Mouse (Mus musculus) spleen, postnatal 36 days (tissue): ENCODE measurements around the gene Recql.

Experiments used
- DNase-seq, 2 experiments: peaks; one replicate each; pipeline ENCODE4 v3.0.0; 2022; ENCODE audit warnings: low spot score in 2 of 2, mixed read lengths in 1 of 2

The Recql gene

DNA sequence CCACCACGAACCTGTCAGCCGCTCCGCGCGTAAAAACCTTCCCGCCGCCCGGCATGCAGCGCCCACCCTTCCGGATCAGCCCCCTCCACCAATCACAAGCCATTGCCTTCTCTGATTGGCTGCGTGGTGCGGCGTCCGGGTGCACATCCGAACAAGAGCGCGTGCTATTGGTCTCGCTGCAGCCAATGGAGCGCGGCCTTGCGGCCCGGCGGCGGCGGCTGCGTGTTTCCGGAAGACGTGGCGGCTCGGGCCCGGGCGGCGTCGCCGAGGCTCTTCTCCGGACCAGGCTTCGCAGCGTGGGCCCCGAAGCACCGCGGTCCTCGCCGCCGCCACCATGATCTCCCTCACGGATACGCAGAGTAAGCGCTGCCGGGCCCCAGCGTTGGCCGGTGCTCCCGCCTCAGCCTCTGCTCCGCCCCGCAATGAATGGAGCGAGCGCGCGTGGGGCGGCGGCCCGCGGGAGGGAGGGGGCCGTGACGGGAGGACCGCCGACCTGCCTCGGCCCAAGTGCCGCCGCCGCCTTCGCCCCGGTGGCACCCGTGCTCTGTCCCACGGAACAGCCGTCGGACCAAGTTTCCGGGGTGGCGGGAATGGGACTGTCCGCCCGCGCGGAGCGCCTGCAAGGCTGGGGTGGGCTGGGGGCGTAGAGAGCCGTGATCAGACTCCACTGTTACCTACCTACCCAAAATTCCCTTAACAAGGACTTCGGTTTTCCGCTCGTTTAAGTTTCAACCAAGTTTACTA is at the start of gene Recql, which contains the start of gene Golt1b:
Gene Recql (minus strand): TSS at position 77 of the 744 bp plus-strand sequence.
Gene Golt1b (plus strand): TSS at position 211 of the 744 bp plus-strand sequence.
- DNase-seq: peak; percentile 95 to 97

DNA sequence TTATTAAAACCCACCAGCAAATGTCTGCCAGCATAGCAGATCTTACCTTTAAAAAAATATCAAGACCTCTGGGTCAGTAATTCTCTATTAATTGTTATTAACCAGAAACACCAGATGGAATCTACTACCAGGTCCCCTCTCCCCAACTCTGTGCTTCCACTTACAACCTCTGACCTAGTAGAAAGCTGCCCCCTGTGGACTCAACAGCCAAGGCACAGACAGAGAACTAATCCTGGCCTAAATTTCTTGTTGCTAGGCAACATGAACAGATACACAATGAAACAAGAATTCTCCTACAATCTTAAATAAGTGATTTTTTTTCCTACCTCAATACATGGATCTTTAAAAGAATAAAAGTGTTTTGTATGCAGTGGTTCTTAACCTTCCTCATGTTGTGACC is 42.2 kb upstream of the Recql start:
- no peak for DNase-seq

DNA sequence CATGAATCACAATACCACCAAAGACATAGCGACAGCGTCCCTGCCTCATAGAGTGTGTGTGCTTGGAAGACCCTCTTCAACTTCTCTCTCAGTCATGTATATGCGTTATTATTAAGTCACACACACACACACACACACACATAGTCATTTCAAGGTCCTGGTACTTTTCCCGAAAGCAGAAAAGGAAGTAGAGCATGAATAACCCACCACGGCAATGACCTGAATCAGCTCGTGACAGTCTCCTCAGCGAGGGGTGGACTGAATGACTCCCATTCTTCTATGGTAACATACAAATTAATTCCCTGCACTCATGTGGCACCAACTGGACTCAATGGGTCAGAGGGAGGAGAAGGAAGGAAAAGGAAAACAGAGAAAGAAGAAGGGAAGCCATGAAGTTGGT is 38.1 kb upstream of the Recql start:
- DNase-seq: no peak

DNA sequence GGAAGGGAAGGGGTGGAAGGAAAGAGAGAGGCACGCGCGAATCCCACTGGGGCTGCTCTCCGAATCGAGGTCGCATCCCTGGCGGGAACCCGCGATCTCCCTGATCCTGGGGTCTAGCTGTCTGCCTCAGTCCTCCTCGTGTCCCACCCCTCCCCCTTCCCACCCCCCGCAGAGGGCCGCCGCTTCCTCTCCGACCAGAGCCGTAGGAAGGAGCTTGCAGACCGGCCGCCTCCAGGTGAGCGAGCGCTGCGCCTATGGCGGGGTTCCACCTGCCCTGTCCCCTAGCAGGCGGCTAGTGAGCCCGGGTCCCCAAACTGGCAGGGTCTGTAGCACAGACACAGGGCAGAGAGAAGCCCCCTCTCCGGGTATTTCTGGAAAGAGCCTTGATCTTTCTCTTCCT is 27.7 kb upstream of the Recql start:
- no peak for DNase-seq

DNA sequence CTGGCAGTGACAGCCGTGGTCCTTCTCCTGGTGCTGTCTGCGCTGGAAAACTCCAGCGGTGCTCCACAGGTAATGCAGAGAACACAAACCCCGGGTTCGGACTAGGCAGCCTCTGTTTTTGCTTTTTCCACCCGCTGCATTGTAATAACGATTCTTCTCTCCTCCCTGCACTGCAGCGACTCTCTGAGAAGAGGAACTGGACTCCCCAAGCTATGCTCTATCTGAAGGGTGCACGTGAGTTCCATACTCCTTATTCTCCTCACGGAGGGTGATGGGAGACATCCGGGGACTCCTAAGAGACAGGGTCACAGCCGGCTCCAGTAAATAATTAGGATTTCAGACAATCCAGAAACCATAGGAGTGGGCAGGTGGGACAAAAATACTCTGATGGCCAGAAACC is 27.0 kb upstream of the Recql start:
- DNase-seq: no peak

DNA sequence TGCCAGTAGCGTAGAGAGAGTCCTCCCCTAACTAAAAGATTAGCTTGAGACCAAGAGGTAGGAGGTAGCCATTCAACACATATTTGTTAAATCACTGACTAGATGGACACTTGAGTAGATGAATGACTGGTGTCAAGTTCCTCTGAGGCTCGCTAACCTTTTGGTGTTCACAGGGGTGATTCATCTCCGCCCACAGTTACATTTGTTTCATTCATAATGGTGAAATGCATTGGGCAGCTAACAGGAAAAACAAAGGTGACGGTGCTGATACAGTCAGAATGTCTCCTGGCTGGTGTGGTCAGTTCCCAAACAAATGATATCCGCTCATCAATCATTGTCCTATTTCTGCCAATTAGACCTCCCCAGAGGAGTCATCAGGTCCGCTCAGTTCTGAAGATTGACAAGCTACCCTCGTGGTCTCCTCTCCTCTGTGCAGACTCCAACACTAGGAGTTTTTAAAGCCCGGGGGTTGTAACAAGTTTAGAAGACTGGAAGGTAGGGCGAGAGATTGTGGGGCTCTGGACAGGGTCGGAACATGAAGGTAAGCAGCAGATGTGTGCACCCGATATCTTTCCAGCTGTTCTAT is 26.1 kb upstream of the Recql start, which contains the start of gene Spx:
Gene Spx (plus strand): TSS at position 536 of the 586 bp plus-strand sequence.
- DNase-seq: no peak

DNA sequence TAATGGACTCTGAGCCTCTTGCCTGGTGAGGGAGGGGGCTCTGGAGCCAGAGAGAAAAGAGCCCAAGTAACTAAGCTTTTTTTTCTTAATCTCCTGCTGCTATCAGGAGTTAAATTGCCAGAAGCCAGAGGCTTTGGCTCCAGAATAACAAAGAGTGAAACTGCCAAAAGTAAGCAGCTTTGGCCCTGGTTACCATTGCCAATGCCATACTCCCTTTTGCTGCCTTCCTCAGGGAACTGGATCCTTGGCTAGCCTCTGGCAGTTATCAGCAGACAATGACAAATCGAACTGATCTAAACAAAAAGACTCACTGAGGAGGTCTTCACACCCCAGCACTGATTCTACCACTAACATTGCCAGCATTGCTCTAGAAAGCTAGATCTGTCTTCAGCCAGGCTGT is 24.3 kb upstream of the Recql start:
- no peak for DNase-seq

DNA sequence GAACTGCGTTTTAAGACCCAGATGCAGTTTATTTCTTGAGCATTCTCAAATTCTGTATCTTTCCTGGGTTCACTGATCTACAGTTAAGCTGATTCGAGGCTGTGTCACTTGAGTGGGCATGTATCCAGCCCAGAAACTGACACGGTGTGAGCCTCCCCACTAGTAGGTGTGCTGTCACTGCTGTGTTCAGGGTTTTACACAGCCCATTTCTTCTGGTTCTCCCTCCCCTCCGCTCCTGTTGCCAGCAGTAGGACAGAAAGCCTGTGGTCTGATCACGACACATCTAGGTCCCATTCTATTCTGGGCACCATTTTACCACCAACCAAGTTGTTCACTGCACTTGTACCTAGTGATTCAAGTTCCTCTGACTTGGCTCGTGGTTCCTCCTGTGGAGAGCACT is 8.9 kb upstream of the Recql start:
- no peak for DNase-seq

DNA sequence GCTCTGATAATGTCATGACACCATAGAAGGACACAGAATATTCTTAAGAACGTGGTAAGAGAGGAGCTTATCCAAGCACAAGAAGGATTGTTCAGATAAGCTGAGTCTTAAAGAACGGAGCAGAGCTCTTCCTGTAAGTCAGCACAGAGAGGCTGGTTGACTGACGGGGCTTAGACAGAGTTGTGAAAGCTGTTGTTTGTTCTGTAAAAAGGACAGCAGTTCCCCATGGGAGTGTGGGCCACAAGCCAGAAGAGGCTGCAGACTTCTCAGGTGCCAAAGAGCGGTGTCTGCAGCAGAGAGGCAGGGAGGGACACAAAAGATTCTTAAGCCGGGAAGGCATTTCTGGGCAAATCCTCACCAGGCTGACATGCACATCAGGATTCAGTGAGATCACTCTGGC is 7.8 kb upstream of the Recql start:
- no peak for DNase-seq

DNA sequence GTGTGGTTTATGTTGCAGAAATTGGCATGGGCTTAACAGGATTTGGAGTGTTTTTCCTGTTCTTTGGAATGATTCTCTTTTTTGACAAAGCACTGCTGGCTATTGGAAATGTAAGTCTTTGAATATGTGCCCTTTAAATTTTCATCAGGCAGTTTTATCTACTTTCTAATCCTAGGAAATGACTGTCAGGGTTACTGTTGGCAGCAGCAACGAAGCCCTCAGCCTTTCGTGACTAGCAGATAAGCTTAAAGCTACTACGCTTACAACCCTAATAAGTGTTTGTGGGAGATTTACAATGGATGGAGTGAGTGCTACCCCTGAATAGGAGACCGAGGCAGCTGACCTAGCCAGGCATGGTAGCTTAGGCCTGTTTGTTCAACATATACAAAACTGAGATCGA is 5.4 kb upstream of the Recql start:
- DNase-seq: no peak

DNA sequence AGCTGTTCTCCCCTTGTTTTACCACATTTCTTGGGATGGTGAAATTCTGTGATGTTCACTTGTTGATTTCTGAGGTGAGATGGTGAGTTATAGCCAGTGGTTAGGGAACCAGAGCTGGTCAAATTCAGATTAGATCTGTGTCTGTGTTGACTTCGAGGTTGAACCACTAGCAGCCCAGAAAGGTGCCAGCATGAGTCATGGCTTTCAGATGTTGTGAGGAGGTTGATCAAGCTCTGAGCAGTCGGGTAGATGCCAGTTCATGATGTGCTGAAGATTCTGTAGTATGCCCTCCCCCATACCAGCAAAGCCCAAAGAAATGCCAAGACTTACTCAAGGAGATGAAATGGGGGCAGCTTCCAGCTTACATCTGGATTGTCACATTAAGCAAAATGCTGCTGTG is 2.2 kb upstream of the Recql start:
- DNase-seq: no peak

DNA sequence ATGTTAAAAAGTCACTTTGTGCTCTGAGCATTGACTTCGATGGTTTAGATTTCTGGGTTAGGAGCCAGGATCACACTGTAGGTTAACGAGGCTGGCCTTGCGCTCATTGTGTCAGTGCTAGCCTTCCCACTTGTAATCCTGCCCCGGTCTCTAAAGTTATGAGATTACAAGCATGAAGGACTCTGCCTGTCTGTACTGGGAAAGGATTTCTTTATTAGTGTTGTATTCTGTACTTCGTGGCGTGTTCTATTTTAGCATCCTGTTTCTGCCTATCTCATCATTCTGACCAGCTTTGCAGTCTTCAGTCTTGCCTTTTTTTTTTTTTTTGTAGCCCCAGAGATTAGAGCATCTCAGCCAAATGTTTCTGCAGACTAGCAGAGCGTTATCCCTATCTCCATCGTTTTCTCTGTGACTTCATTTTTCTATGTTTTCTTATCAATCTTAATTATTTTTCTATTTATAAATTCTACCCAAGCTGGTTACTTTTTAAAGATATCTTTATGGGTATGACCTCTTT is 926 bp upstream of the Recql start:
- DNase-seq: no peak

DNA sequence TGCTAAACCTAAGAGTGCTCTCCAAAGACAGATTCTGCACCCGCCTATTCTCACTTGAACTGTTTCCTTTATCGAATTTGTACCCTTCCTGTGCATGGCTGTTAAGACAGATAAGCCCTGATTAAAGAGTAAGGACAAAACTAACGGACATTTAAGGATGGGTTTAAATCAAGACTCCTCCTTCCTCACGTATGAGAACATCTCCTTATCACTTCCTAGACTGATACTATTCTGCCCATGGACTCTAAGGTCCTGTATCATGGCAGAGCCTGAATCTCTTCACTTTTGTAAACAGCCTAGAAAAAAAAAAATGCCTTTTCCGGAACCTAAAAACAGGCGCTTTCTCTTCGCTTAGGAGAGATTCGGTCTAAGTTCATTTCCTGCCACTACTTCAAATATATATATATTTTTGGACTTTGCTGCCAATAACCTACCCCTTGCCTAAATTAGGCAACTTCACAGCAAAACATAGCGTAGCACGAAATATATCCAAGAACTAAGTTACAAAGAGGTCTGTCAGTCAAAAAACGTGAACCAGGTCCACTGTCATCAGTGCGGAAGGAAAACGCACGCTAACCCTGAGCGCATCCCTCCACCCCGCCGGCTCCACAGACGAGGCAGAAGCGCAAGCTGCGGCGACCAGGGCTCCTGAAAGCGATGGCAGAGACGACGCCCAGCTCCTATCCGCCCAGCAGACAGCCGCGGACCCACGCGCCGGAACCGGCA is 439 bp downstream of the Recql start:
- DNase-seq: no peak

DNA sequence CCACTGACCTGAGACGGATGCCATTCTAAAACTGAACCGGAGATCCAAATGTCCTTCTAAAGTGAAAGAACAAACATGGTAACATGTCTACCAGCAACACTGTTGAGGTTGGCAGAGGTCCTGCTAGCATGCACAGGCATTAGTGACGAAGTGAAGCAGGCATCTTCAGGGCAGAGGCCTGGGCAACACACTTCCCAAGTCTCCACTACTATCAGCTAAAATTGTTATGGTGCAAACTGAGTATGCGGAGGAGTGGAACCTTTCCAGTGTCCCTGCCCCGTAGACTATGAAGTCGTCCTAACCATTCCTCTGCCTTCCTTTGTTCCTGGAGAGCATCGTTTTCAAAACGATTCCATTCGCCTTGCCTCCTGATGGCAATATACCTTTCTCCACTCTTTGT is 2.4 kb downstream of the Recql start:
- DNase-seq: no peak

DNA sequence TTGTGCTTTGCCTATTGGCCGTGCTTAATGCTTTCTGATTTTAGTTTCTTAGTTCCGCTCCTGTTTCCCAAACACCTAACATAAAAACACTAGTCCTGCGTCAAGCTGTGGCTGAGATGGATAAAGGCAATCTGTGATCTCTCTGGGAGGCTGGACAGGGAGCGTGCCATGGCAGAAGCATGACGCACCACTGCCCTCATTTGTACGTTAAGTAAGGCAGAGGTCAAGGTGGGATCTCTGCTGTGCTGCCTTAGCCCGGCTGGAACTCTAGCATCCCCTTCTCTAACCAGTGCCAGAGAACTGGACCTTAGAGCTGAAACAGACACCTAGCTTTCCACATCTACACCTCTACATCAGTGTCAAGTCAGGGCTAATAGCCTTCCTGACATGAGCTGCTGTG is 5.3 kb downstream of the Recql start:
- DNase-seq: no peak

DNA sequence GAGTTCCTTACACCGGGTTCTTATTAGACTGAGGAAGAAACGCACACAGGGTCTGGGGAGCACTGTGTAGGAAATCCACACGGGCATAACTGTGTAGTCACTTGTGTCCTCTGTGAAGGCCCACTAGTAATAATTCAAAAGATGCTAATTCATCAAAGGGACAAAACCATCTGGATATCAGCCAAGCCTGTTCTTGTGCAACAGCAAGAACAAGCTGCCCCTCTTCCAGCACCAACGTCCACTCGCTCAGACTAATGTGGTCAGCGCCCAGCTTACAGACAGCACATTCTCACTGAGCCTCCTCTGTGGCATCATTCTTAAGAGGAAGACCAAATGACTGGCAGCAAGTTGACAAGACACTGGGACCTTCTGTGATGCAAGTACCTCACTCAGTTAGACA is 6.9 kb downstream of the Recql start:
- DNase-seq: no peak

DNA sequence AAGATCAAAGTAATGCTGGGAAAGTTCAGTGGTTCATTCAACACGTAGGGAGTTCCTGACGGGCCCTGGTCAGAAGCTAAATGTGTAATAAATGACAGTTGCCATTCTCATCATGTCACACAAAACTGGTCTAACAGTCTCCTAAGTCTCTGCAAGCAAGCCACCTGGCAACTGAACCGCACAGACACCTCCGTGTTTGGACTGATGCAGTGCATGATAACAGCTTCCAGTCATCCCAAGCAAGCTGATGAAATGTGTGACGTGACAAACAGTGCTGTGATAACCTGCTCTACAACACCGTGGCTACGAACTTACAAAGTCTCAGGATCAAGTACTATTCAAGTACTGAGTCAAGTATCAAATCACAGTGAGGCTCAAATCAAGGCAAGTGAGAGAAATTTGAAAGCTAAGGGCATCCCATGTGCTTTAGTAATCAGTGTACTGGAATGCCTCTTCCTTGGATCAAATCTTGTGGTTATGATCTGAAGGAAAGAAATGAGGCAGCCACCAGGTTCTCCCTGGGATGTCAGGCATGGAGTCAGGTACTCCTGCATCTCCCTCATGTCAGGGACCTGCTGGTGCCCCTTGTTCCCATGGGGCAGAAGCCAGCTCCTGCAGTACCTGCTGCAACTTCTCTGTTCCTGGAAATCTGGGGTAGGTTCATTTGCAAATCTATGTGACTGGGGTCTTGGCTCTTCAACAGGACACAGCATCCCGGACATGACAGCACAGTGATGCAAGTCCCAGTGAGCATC is 8.1 kb downstream of the Recql start:
- DNase-seq: no peak

DNA sequence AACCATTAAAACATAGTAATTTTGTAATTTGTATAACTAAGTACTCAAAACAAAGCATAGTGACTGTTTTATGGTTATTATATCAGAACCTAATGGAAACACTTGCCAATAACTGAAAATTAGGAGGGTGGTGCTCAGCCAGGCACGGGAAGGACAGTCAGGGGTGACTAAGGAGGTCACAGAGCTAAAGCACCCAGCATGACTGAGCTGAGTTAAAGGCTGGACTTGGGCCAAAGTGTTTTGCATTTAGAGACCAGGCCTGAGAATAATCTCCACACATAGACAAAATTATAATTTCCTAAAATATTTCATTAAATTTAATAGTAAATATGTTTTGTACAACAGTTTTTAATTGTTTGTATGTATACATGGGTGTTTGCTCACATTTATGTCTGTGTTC is 9.8 kb downstream of the Recql start:
- no peak for DNase-seq

DNA sequence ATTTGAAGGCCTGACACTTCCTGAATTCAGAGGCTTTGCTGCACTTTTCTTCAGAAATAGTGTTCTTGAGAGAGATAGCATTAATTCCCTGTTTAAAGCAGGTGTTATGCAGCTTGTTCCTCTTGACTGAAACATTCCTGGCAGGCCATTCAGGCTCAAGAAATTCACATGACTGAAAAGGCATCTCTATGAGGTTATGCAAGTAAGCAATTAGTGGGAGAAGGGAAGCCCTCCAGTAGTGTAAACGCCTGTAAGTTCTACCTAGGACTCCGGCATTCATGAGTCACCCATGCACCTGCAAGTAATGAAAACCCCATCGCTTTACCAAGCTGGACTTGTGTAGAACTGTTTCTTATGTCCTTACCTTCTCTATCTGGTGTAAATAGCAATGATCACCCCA is 17.3 kb downstream of the Recql start:
- no peak for DNase-seq

DNA sequence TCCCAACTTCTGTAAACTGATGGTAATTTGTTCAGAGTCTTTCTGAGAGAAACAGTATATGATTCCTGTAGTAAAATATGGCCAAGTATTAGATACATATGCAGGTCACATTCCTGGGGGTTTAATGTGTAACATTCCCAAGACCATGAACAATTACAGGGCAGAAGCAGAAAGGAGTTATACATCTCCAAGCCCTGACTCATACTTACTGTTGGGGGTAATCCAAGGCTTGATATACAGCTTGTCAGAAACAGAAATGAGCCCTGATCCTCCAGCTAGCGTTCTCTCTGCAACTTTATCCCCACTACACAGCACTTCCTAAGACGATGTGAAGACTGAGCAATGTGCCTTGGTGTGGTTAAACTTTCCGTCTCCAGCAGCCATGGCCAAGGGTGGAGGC is 19.3 kb downstream of the Recql start:
- DNase-seq: no peak

DNA sequence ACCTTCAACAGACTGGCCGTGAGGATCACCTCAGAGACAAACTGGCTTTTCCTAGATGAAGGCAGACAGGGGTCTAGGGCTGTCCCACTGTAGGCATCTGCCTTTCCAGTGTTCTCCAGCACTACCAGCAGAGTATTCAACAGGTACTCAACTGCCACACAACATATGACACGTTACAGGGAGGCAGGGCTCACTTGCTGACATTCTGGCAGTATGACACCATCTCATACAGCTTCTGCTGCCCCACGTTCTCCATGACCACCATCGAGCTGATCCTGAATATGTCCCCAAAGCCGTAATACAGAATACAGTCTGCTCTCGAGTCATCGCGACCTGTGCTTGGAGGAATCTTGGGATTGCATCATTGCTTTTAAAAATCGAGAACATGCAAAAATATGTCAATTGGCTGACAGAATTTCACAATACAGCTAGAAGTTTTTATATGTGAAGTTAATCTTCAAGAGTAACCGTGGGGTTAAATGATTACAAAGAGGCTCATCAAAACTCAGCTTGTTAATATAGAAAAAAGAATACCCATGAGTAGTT is 20.3 kb downstream of the Recql start:
- no peak for DNase-seq
